13 mouse cellular contexts compared by ENCODE assay signal in the genomic region with DNA sequence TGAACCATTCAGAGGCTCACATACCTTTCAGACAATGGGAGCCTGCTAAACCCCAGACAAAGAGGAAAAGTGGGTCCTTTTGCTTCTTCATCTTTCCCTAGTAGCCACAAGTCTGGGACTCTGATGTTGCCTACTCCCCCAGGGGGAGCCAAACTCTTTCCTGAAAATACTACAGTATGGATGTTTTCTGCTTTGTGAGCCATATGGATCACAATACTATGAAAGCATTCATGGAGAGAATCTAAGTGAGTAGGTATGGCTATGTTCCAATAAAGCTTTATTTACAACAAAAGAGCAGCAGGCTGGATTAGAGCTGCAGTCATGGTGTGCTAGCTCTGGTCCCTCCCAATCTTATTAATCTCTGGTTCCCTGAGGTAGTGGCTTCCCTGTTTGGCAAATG.
DNase-seq lines count a peak whose midpoint lies in the region; ATAC-seq and TF ChIP-seq lines count a peak whose summit lies in the region.
"Had no signal": no experiment of that assay in that cellular context is flagged by ENCODE, and none has a peak within 500 bp of the region (broad histone marks: within the 10 kb centered on the region; RNA-seq: fewer than 3 reads in every experiment).

No protein-coding gene starts in this region.

- peak; percentile 37 for TF ChIP-seq CTCF in heart, postnatal 0 days (IDR thresholded peaks at IDR 0.05; ENCODE audit: low read depth)
- TF ChIP-seq CTCF in cortical plate, adult 2 months (IDR thresholded peaks at IDR 0.05; ENCODE audit: extremely low read depth, insufficient read depth, low read length): peak; percentile 42; the same call in 1 of the 2 replicates

- H3K27me3 ChIP-seq in heart, postnatal 0 days (ENCODE audit: control insufficient read depth, insufficient read depth, low read length): no peaks in the 10 kb centered on the region
- H3K27me3 ChIP-seq: hindbrain, embryonic 12.5 days; megakaryocyte, embryonic 14.5 days; neural tube, embryonic 12.5 days had no signal

- no peaks in the 10 kb centered on the region for H3K9me3 ChIP-seq in heart, postnatal 0 days (replicated peaks; ENCODE audit: control insufficient read depth, low read length)
- H3K9me3 ChIP-seq: hindbrain, embryonic 12.5 days; megakaryocyte, embryonic 14.5 days; neural tube, embryonic 12.5 days had no signal

- ATAC-seq in heart, postnatal 0 days (ENCODE audit: insufficient read depth, low read depth): no peak
- ATAC-seq: activated CD4-positive, CD25-positive, alpha-beta regulatory T cell, adult 4 months had no signal

- H3K4me1 ChIP-seq in heart, postnatal 0 days (ENCODE audit: control insufficient read depth, insufficient read depth): no peaks in the 10 kb centered on the region
- H3K4me1 ChIP-seq in cortical plate, adult 2 months (ENCODE audit: control insufficient read depth, insufficient read depth, low read length): no peaks in the 10 kb centered on the region
- H3K4me1 ChIP-seq: hindbrain, embryonic 12.5 days; megakaryocyte, embryonic 14.5 days; neural tube, embryonic 12.5 days had no signal

- no peak for DNase-seq in heart, postnatal 0 days (ENCODE audit: low spot score)
- DNase-seq in heart, postnatal 25 days (ENCODE audit: low spot score): no peak
- peak; percentile 22 for DNase-seq in left cerebral cortex, postnatal 4 days
- DNase-seq in left cerebral cortex, adult 8-10 months (ENCODE audit: low spot score in 2 of 2): no peak
- DNase-seq in NIH3T3 (ENCODE audit: low read depth): peak; percentile 80
- DNase-seq in cerebellum, postnatal 25 days: no peak
- DNase-seq: liver; thymus, postnatal 25 days had no signal

- no peak overlapping the region for H3K27ac ChIP-seq in heart, postnatal 0 days (ENCODE audit: low read depth)
- H3K27ac ChIP-seq in cortical plate, adult 2 months (ENCODE audit: insufficient read depth, low read length): no peak overlapping the region
- H3K27ac ChIP-seq: hindbrain, embryonic 12.5 days; neural tube, embryonic 12.5 days had no signal

- H3K36me3 ChIP-seq in heart, postnatal 0 days (replicated peaks; ENCODE audit: control insufficient read depth, insufficient read depth, low read length): no peaks in the 10 kb centered on the region
- H3K36me3 ChIP-seq: hindbrain, embryonic 12.5 days; neural tube, embryonic 12.5 days had no signal

- no peak for TF ChIP-seq EP300 in heart, postnatal 0 days (IDR thresholded peaks at IDR 0.05; ENCODE audit: low read depth)

- no peak for TF ChIP-seq POLR2A in cortical plate, adult 2 months (IDR thresholded peaks at IDR 0.05; ENCODE audit: extremely low read depth, insufficient read depth, low read length)

- H3K4me2 ChIP-seq in heart, postnatal 0 days (ENCODE audit: low read depth, low read length): no peak overlapping the region
- H3K4me2 ChIP-seq: hindbrain, embryonic 12.5 days; neural tube, embryonic 12.5 days had no signal

- intact Hi-C loops in heart, postnatal 25 days (cut with DNase I): no loop called here
- intact Hi-C loops in left cerebral cortex, postnatal 4 days (cut with DNase I): no loop called here

- H3K9ac ChIP-seq in heart, postnatal 0 days (replicated peaks; ENCODE audit: low read depth, low read length): no peak overlapping the region
- H3K9ac ChIP-seq: hindbrain, embryonic 12.5 days; neural tube, embryonic 12.5 days had no signal

- no peak overlapping the region for H3K4me3 ChIP-seq in heart, postnatal 0 days (ENCODE audit: low read depth, low read length)
- H3K4me3 ChIP-seq in cortical plate, adult 2 months (ENCODE audit: insufficient read depth, low read length): no peak overlapping the region
- H3K4me3 ChIP-seq: hindbrain, embryonic 12.5 days; megakaryocyte, embryonic 14.5 days; neural tube, embryonic 12.5 days had no signal

Comparison
In these comparisons a context has a peak if more than half of its experiments do, and no peak if none do; other contexts are left out.
1. DNase-seq: peak in left cerebral cortex, postnatal 4 days (single experiment) and NIH3T3 (single experiment); none in heart, postnatal 0 days (single experiment), heart, postnatal 25 days (single experiment), left cerebral cortex, adult 8-10 months (0 of 2) and cerebellum, postnatal 25 days (0 of 2).